Mouse (Mus musculus) liver, postnatal 0 days (tissue): ENCODE results near the gene Pgpep1. TPM values are rescaled to one million over a fixed set of nuclear protein-coding genes. Genes with fewer than 3 reads are reported as not detected.

Experiments
- ATAC-seq: fragments of 200-750 bp; cut with Nextera tagmentation; 2 replicates; pipeline ENCODE4 v1.8.0; 2017; ENCODE audit warnings: mild to moderate bottlenecking, moderate library complexity
- DNase-seq: peaks from one replicate; pipeline ENCODE4 v3.0.0-alpha.2; 2016
- H3K27ac ChIP-seq: fragments of 300-500 bp; sonication (generic); 2 replicates; pipeline ENCODE4 v1.5.1; 2014; ENCODE audit warnings: antibody characterized with exemption, moderate library complexity, mild to moderate bottlenecking, low read depth
- H3K27me3 ChIP-seq: fragments of 300-500 bp; sonication (generic); 2 replicates; pipeline ENCODE4 v1.6.1; 2014; ENCODE audit warnings: low read length, control low read depth, mixed read lengths; ENCODE audit not compliant: insufficient read depth
- H3K36me3 ChIP-seq: fragments of 300-500 bp; sonication (generic); replicated peaks from 2 replicates; pipeline ENCODE4 v1.6.1; 2014; ENCODE audit warnings: mild to moderate bottlenecking, control low read depth, low read length, moderate library complexity, mixed read lengths; ENCODE audit not compliant: insufficient read depth
- H3K4me1 ChIP-seq: fragments of 300-500 bp; sonication (generic); 2 replicates; pipeline ENCODE4 v1.6.1; 2014; ENCODE audit warnings: antibody characterized with exemption, mild to moderate bottlenecking, control low read depth; ENCODE audit not compliant: insufficient read depth
- H3K4me2 ChIP-seq: fragments of 300-500 bp; sonication (generic); 2 replicates; pipeline ENCODE4 v1.6.1; 2014; ENCODE audit warnings: low read depth, mild to moderate bottlenecking, low read length, moderate library complexity, mixed read lengths
- H3K4me3 ChIP-seq: fragments of 300-500 bp; sonication (generic); 2 replicates; pipeline ENCODE4 v1.5.1; 2014; ENCODE audit warnings: low read depth, low read length
- H3K9ac ChIP-seq: fragments of 300-500 bp; sonication (generic); replicated peaks from 2 replicates; pipeline ENCODE4 v1.6.1; 2014; ENCODE audit warnings: mild to moderate bottlenecking, moderate library complexity
- H3K9me3 ChIP-seq: fragments of 300-500 bp; sonication (generic); 2 replicates; pipeline ENCODE4 v1.6.1; 2016; ENCODE audit warnings: mild to moderate bottlenecking, control low read depth, low read length, mixed read lengths
- CTCF ChIP-seq: sonication (generic); IDR thresholded peaks from 2 replicates; pipeline ENCODE4 v1.5.1; 2016; ENCODE audit warnings: antibody characterized with exemption, low read depth
- EP300 ChIP-seq: IDR thresholded peaks from 2 replicates; pipeline ENCODE4 v1.6.1; 2016; ENCODE audit warnings: antibody characterized with exemption, low read depth, mild to moderate bottlenecking
- WGBS: fragments of 180-500 bp; shearing (Covaris S2); extraction: QIAGEN DNeasy Blood & Tissue Kit; methylation state at CpG from one replicate; pipeline ENCODE4 v1.1.7; 2014; ENCODE audit not compliant: insufficient replicate concordance; 5-methylcytosine and 5-hydroxymethylcytosine counted together
- polyA plus RNA-seq: library from polyadenylated mRNA; unstranded; fragments of >200 nt; fragmentation: Nextera tagmentation; extraction: Ambion mirVana; gene quantifications from 2 replicates; pipeline ENCODE4 v1.2.1, GENCODE M21; 2015

Pgpep1 gene
- polyA plus RNA-seq, 1 experiment from 2014 or later, result 31.0 TPM

DNA sequence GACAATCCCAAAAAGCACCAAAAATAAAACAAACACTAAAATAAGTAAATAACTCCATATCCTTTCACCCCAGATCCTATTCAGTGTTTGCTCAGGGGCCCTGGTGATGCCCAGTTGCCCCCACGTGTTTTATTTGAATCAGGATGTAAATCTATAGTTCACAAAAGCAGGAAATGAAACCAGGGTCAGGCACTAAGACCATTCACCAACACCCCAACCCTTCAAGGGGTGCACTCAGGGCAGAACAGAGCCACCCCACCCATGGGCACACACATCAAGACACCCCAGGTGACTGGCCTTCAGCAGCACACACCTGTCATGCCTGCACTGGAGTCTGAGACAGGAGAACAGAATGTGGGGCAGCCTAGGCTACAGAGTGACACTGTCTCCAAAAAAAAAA lies 6.1 kb downstream of the Pgpep1 start:
- no peak for TF ChIP-seq EP300
- no peak overlapping the region for H3K9ac ChIP-seq
- no peak for DNase-seq
- ATAC-seq, result no peak
- H3K27me3 ChIP-seq, result no peaks in the 10 kb centered on the region
- peaks cover 32% of the 10 kb centered on the region for H3K4me1 ChIP-seq
- H3K9me3 ChIP-seq, result no peaks in the 10 kb centered on the region
- no peak overlapping the region for H3K4me2 ChIP-seq
- 26% methylated on average over 1 of the region's 1 CpGs for WGBS
- peak overlapping the region; percentile 55; the same call in 1 of the 2 replicates for H3K27ac ChIP-seq
- H3K4me3 ChIP-seq, result no peak overlapping the region
- H3K36me3 ChIP-seq, result peaks cover 40% of the 10 kb centered on the region

DNA sequence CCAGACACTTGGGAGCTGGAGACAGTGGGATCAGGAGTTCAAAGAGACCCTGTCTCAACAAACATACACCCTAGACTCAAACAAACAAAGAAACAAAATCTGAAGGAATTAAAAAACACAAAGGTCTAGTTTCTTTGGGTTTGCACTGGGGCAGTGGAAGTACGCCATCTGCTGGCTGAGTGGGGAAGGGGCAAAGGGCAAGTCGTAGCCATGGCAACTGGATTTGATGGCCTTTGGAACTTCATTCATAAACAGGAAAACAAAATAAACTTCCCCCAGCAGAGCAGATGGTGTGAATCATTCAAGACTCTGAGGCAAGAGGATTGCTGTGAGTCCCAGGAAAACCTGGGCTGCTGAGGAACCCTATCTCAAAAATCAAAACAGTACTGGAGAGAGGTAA lies 7.0 kb downstream of the Pgpep1 start:
- peak; percentile 81 for DNase-seq
- ATAC-seq, result peak; percentile 44
- H3K4me1 ChIP-seq, result peaks cover 32% of the 10 kb centered on the region
- no peak overlapping the region for H3K27ac ChIP-seq
- no peaks in the 10 kb centered on the region for H3K27me3 ChIP-seq
- H3K4me3 ChIP-seq, result no peak overlapping the region
- TF ChIP-seq CTCF, result peak; percentile 94
- TF ChIP-seq EP300, result no peak
- H3K9ac ChIP-seq, result no peak overlapping the region
- H3K4me2 ChIP-seq, result no peak overlapping the region
- peaks cover 40% of the 10 kb centered on the region for H3K36me3 ChIP-seq
- no peaks in the 10 kb centered on the region for H3K9me3 ChIP-seq
- WGBS, result 31% methylated on average over 2 of the region's 2 CpGs

DNA sequence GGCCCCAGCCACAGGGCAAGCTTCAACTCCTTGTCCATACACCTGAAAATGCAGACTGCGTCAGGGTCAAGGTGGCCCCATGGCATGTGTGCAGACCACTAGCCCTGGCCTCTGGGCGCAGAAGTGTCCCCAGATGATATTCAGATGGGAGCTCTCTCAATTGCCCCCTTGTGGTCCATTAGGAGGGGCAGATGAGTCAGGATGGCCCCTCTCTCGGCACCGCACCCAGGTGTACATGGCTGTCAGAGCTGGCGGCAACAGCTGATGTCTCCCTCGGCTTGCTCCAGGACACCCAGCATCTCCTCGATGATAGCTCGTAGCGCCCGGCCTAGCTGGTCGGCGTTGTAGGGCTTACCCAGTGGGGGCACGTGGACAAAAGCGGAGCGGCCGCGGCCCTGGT lies 9.8 kb downstream of the Pgpep1 start:
- WGBS, result 95% methylated on average over 17 of the region's 17 CpGs
- Histone ChIP-seq H3K36me3 (peaks cover 33% of the 10 kb centered on the region), H3K4me3 (no peak overlapping the region), H3K9me3 (no peaks in the 10 kb centered on the region), H3K9ac (peak overlapping the region; percentile 30; the same call in 1 of the 2 replicates), H3K4me2 (no peak overlapping the region), H3K27ac (no peak overlapping the region), H3K4me1 (peaks cover 50% of the 10 kb centered on the region), H3K27me3 (no peaks in the 10 kb centered on the region)
- ATAC-seq, result no peak
- DNase-seq, result no peak
- TF ChIP-seq EP300 (no peak), CTCF (no peak)

DNA sequence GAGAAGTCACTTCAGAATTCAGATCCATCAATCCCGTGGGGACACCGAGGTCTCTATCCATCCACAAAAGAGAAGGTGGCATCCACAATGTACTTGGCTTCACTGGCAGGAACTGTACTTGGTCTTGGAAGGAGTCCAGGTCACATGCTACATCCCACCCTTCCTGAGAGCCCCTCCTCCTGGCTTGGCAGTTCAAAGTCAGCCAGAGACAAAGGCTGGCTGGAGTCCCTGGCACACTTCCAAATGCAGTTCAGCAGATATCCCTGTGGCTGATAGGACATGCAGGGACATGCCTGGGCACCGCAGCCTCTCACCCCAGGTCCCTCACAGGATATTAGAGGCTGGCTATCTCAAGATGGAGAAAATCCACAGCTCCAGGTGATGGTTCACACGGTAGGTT lies 10.9 kb downstream of the Pgpep1 start:
- peak overlapping the region; percentile 75 for H3K27ac ChIP-seq
- peak overlapping the region; percentile 30; the same call in 1 of the 2 replicates for H3K9ac ChIP-seq
- 51% methylated on average over 4 of the region's 4 CpGs for WGBS
- H3K36me3 ChIP-seq, result peaks cover 28% of the 10 kb centered on the region
- no peak overlapping the region for H3K4me2 ChIP-seq
- DNase-seq, result peak; percentile 82
- no peaks in the 10 kb centered on the region for H3K9me3 ChIP-seq
- TF ChIP-seq CTCF (no peak), EP300 (0 out of 2 replicates have a peak, but pooled peaks have one; percentile 47)
- no peaks in the 10 kb centered on the region for H3K27me3 ChIP-seq
- H3K4me1 ChIP-seq, result peaks cover 50% of the 10 kb centered on the region
- peak; percentile 51 for ATAC-seq
- H3K4me3 ChIP-seq, result no peak overlapping the region

DNA sequence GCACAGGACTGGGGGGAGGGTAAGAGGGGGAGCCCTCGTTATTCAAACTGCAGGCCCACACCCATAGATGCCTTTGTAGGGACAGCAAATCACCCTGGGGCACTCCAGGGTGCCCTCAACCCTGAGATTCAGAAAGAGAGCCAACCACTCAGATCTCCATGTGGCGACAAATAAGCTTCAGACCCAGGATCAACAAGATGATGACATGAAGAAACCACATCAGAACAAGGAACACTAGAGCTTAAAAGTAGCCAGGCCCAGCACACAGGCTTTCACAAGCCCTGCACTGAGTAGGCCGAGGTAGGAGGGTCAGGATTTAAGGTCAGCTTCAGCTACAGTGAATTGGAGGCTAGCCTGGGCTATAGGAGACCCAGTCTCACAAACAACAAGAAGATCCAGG lies 11.3 kb downstream of the Pgpep1 start:
- no peak overlapping the region for H3K4me3 ChIP-seq
- H3K4me1 ChIP-seq, result peaks cover 48% of the 10 kb centered on the region
- H3K9ac ChIP-seq, result no peak overlapping the region
- no peak for TF ChIP-seq EP300
- no peak for TF ChIP-seq CTCF
- no peak overlapping the region for H3K4me2 ChIP-seq
- H3K36me3 ChIP-seq, result peaks cover 25% of the 10 kb centered on the region
- H3K27me3 ChIP-seq, result no peaks in the 10 kb centered on the region
- WGBS, result 57% methylated on average over 3 of the region's 3 CpGs
- DNase-seq (no peak), ATAC-seq (no peak)
- no peaks in the 10 kb centered on the region for H3K9me3 ChIP-seq
- H3K27ac ChIP-seq, result peak overlapping the region; percentile 75

DNA sequence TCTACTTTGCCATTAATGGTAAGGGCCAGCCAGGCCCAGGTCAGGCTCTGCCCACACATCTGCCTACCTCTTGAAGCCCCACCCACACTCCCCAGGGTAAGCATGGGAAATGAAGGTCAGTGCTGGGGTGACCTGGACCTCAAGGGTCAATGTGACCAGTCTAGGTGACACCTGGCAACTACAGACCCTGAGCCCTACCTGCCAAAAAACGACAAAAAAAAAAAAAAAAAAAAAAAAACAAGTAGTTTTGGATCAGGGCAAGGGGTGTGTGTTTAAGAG lies 12.1 kb downstream of the Pgpep1 start:
- Histone ChIP-seq H3K9ac (no peak overlapping the region), H3K27ac (peak overlapping the region; percentile 75), H3K4me1 (peaks cover 44% of the 10 kb centered on the region), H3K36me3 (peaks cover 25% of the 10 kb centered on the region), H3K27me3 (no peaks in the 10 kb centered on the region), H3K9me3 (no peaks in the 10 kb centered on the region), H3K4me3 (no peak overlapping the region), H3K4me2 (no peak overlapping the region)
- TF ChIP-seq CTCF (no peak), EP300 (no peak)
- ATAC-seq (peak; percentile 59), DNase-seq (no peak)
- 20% methylated on average over 1 of the region's 1 CpGs for WGBS
